Mouse (Mus musculus) megakaryocyte-erythroid progenitor cell, adult 5-6 weeks (primary cell): ENCODE results near the gene Dab2ip. TPM values are rescaled to one million over a fixed set of nuclear protein-coding genes. Genes with fewer than 3 reads are reported as not detected.

Experiments
- ATAC-seq: replicated peaks from 2 replicates; pipeline ENCODE4 v1.8.0; 2016; ENCODE audit warnings: mild to moderate bottlenecking, inconsistent platforms; ENCODE audit not compliant: severe bottlenecking, poor library complexity, low FRiP score, low TSS enrichment
- total RNA-seq, 2 experiments: library from RNA; stranded (forward) in 1 of 2; stranded (reverse) in 1 of 2; fragments of 200-1000, 215-1000 nt in 1 of 2; fragments of >200 nt in 1 of 2; fragmentation: Nextera tagmentation in 1 of 2; gene quantifications; 2 replicates each; pipeline ENCODE4 v1.2.3; 2014 to 2017

Gene Dab2ip
- total RNA-seq, 2 experiments from 2014 or later: 3.2 to 5.9 TPM

DNA sequence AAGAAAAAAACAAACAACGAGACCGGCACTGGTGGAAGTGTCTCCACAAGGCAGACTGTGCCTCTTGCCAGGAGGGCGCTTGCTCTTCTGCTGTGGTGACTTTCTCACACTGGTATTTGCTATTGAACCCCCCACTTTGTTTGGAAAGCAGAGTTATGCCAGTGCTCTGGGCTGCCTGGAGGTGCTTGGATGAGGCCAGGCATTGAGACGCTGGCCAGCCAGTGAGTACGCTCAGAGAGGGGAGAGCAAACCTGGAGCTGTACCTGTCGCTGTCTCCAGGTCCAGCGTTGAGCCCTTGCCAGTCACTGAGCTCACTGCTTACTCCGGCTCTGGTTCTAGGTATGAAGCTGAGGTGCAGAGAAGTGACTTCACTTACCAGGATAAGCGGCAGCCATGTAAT, 112.2 kb downstream of the Dab2ip start:
- ATAC-seq: no peak

DNA sequence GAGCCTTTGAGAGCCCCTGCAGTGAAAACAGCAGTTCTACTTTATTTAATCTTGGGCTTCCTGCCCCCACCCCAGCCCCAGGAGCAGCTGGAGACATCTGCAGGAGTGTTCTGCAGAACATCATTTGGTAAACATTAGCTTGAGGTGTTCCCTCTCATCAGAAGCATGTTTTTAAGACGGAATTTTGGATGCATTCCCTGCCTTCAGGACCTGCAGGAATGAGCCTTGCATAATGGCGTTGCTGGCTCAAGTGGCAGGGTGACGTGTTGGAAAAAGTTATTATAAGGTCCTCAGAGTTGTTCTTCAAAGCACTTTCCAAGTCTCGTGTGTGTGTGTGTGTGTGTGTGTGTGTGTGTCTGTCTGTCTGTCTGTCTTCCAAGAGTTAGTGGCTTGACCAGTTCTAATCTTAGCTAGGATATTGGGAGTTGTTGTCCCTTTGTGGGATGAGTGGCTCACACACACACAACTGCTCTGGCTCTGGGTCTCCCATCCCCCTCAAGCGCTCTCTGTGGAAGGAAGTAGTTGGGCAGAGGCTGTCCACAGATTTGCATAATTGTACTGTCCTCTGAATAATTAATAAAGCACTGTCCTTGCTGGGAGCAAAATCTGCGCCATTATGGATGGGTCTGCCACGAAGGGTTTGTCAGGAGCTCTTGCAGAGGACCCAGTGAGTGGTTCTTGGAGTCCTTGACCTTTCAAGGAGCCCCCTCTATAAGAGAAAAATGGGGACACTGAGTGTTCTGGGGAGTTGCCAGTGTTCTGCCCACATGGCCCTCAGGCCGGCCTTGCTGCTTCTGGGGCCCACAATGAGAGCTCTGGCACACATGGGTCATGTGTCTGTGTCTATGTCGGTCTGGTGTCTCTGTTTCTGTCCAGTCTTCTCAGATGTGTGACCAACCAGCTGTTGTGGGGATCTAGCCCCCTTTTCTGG, 114.2 kb downstream of the Dab2ip start:
- ATAC-seq: no peak

DNA sequence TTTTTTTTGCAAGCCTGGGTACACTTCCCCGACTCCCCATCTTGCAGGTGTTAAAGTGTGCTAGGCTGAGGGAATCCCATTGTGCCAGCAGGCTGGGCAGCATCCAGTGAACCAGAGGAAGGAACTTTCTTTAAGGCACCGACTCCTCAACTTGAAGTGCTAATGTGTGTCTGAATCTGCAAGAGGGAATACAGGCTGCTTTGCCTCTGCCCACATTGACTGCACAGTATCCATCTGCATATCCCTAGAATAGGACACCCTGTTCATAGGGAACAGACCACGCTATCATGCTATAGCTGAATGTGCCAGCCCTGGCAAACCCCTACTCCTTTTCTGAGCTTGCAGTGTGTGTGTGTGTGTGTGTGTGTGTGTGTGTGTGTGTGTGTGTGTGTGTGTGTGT, 115.1 kb downstream of the Dab2ip start:
- no peak for ATAC-seq

DNA sequence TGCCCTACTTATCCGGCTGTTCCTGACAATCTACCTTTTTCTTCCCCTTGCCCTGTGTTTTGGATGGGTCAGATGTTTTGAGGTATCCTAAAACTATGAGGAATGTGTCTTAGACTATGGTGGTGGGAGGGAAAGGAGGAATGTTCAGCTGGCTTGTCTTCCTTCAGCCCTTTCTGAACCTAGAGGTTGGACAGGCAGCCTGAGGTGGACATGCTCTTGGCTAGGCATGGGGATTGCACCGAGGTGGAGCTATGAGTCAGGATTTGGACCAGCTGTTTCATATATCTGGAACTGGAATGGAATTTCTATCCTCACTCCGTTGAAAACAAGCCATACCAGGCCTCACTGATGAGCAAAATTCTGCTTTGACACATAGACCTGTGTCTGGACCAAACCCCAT, 115.9 kb downstream of the Dab2ip start:
- ATAC-seq: no peak

DNA sequence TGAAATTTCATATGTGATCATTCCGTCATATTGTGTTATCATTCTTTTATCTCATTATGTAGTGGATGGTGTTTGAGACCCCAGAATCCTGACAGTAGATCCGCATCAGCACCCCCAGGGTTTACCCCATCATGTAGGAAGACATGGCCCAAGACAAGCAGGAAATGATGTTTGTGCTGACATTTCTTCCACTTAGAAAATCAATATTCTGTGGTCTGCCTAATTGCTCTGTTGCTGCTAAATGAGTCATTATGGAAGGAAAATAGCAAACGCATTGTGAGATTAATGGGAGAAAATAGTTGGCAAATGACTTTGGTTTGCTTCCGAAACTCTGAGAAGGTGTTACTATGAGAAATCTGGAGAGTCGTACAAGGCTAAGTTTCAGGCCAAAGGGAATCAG, 116.4 kb downstream of the Dab2ip start:
- ATAC-seq: no peak

DNA sequence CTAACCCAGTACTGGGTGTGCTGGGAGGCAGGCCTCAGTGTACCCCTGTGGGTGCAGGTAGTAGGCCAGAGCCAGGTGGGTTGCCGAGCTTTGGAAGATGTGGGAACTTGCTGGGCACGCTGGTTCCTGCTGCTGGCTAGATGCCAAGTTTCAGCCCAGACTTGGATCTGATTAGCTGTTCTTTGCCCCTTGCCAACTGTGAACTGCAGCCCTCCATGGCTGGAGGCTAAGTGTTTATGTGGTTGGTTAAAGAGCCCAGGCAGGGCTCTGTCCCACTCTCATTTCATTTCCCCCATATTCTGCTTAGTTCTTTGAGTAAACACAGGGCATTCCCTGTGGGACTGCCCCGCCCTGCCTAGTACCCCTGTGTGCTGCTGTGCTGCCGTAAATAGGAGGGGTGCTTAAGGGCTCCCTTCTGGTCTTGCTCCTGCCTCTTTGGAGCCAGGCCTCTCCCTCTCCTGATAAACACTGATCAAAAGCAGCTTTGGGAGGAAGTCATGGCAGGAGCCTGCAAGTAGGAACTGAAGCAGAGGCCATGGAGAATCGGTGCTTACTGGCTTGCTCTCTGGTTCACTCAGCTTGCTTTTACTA, 118.1 kb downstream of the Dab2ip start:
- ATAC-seq: no peak

DNA sequence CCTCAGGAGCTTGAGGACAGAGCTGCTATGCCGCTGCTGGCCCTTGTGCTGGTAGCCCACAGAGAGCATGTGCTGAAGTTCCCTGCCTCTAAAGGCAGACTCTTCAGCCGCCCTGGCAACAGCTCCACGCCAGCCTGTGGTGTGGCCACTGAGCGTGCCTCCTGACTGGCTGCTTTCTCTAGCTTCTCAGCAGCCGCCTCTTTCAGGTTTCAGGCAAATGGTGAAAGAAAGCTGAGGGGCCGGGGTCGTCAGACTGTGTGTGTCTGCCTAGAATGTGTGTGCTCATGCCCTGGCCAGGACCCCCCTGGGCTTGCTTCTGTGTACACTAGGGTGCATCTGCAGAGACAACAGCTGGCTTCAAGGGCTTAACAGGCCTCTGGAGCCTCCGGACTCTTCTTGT, 119.8 kb downstream of the Dab2ip start:
- no peak for ATAC-seq

DNA sequence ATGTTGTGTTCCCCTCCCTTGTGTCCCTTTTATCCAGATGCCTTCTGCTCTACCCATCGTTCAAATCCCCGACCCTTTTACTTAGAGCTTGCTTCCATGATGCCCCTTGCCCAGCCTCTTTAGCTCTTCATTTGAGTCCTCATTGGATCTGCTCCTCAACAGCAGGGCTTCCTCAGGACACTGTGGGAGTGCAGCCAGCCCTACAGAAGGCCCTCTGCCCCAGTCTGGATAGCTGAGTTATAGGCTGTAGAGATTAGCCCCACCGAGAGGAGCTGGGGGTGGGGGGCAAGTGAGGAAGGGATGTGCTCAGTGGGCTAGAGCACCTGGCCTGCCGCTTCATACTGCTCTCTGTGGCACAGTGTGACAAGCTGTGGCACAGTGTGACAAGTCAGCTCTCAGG, 120.4 kb downstream of the Dab2ip start:
- ATAC-seq: no peak

DNA sequence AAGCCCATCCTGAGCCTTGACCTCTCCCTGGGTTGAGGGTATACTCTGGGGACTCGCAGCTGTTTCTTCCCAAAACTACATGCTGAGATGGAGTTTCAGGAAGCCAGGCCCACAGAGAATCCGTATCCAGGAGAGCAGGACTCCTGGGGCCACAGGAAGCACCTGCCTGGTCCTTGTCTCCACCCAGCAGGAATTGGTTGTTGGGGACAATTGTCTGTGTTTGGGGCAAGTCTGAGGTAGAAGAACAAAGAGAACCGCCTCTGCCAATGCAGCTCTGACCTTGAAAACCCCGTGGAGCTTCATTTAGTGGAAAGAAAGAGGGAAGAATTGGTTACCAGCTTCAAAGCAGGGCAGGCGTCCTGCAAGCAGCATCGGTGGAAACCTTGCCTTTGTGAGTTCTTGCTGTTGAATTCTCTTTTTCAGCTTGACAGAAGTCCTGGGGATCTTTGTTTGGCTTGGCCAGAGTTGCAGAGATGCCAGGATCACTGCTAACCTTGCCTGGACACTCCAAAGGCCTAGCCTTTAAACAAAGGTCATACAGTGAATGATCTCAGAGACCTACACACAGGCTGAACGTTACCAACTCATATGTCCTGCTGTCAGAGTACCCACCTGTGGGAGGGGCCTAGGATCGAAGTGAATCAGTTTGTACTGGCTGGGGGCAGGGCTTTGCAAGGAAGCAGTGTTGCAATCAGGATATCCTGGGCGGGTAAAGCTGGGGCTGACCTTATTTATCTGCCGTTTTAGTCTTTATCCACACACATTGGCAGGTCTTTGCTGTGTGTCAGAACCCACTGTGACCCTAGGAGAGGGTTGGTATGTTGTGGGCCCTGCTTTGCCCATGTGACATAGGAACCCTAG, 122.0 kb downstream of the Dab2ip start:
- peak; percentile 54 for ATAC-seq

DNA sequence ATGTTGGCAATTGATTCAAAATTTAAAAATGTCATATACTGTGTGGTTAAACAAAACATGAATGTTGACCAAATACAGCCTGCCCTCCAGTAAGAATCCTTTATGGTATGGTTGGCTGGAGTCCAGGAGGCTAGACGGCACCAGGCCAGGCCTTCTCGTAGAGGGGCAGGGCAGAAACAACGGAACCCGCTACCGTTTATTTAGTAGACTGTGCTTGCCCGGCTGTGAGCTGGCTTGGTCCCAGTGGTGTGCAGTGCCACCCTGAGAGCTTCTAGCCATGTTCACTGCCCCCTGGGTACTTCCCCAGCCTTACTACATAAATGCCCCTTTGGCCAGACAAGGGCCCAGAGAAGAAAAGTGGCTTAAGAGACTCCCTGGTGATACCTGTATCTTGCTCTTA, 122.8 kb downstream of the Dab2ip start:
- peak; percentile 45 for ATAC-seq

DNA sequence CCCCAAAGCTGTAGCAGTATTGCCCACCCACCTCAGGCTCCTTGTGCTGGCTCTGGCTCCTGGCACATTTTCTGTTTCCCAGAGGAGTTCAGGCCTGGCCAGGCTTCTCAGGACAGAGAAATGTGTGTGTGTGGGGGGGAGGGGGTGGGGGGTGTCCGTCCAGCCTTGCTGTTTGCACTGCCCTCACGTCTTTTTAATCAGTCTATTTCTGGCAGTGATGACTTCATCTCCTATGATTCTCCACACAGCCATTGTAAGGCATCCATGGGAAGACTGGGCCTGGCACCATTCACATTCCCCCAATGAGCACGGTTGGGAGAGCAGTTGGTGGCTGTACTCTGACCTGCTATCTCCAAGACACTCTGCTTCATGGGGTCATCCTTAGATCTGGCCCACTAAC, 125.9 kb downstream of the Dab2ip start:
- no peak for ATAC-seq

DNA sequence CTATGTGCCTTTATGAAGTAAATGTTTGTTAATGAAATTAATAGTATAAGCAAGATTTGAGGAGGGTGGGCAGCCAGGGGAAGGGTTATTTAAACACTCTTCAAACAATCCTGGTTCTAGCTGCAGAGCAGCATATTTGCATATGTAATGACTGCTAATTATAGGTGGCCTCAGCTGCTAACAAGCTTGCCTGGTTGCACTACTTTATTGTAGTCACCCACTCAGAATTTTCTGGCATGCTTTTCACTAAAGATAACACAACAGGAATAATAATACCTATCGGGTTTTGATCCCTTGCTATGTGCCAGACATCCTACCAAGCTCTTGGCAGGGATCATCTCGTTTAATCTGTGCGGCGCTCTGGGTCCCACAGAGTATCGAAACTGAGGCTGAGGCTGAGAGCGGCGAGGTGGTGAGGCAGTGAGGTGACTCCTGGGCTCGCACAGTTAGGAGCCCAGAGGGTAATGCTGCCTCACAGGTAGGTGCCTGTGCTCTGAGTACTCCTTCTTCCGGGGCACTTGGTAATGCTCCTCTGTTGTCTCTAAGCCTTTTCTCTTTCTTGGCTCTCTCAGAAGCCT, 126.8 kb downstream of the Dab2ip start:
- ATAC-seq: no peak

DNA sequence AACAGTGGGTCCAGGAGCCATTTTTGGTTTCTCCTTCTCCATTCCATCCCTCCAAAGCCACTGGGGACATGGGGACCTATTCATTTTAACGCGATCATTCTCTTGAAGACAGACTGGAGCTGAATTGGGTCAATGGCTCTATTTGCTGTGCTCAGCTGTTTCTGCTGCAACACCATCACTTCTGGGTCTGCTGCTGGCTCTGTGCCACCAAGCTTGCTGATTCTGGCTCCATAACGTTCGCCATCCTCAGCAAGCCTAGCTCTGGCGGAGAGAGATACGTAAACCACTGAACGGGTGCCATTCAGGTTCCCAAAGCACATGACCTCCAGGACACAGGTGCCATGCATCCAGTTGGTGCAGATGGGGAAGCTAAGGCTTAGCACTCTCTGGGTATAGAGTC, 128.0 kb downstream of the Dab2ip start:
- ATAC-seq: no peak

DNA sequence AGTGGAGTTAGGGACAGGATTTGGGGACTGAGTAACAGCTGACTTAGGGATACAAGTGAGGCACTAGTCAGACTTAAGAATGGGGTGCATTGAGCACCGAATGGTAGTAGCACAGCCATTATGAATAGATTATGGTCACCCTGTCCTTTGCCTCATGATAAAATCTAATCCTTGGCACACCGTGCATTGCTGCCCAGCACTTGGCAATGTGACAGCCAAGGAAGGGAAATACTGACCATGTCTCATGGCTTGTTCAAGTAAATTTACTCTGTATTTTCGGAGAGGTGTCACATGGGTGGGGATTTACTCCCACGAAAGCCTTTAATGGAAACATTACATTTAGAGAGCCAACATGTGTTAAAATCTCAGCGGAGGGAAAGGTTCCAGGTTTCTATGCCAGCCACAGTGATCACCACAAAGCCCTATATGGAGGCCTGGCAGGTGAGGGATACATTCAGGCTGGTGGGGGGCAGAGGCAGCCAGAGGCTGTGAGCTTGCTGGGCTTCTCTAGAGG, 129.5 kb downstream of the Dab2ip start:
- no peak for ATAC-seq

DNA sequence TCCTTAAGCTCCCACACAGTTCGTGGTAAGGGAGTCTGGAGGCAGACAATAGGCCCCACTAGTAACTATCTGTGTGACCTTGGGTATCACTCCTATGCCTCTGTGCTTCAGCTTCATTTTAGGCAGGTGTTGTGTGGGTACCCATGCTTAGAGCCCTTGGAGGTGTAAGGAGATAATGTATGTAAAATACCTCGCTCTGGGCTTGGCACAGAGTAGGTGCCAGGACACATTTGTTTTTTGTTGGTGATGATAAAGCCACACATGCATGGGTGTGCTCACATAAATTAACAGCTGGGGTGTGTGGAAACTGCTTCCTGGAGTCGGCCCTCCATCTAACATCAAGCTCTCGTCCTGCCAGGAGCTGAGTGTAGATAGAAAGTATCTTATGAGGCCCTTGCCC, 130.1 kb downstream of the Dab2ip start:
- ATAC-seq: no peak

DNA sequence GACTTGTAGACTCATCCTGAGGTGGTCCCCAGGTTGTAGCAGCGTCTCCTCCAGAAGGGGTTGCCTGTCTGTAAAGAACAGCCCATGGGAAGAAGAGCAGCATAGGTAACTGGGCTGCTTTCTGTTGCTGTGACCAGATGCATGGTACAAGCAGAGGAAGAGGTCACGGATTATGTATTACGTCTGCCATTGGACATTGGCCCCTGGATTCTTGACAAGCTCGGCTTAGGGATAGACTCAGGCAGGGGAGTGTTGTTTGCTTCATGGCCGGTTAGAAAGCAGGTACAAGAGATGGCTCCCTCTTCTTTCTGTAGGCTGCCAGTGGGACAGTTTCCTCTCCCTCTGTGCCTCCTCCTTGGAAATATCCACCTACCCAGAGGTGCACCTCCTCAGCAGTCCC, 130.5 kb downstream of the Dab2ip start:
- no peak for ATAC-seq

DNA sequence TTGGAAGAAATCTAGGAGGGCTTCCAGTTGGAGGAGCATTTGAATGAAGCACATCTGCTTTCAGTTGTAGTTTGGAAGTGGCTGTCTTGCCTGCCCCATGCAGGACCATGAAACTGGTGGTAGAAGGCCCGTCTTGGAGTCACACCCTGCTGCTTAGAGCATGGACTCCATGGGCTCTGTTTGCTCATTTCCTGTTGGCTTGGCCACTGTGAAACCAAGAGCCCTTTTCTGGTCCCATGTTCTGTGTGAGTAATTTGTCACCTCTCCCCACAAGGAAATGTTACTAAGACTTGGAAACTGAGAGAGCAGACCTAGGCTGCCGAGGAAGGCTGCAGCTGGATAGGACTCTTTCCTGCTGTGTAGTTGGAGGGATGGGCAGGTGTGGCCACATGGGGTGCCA, 131.8 kb downstream of the Dab2ip start:
- ATAC-seq: no peak

DNA sequence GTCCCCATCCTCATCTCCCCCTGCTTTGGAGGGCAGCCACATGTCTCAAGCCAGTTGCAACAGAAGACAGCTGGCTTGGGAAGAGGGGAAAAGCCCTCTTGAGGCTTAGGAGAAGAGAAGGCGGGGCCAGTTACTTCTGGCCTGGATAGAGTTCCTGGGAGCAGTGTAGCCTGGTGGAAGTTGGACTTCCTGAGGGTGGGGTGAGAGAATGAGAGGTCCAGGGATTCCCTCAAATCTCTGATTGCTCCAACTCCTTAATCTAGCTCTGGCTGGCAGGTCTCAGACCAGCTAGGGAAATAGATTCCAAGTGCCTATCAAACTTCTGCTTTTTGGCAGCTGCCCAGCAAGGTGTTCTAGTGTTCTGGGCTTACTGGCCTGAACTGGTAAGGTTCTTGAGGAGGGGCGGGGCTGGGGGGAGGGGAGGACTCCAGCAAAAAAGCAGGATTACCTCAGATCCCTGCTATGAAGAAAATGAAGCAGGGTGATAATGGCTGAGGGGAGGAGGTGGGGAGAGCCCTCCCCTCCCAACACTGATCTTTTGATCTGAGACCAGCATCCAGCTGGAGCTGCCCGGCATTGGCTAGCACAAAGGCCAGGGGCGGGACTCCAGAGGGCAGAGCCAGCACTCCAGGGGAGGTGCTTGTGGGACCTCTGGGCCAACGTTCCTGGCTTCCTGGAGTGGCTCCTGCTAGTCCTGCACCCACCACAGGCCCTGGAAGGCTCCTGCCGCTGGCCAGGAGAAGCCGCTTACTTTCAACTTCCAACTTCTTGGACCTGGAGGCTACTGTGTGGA, 133.4 kb downstream of the Dab2ip start:
- ATAC-seq: peak; percentile 80
